In genomic region chr5:35729844-35730243, GRCm38 (mm10) we compare ENCODE assay signal across 9 mouse cellular contexts. TPM values are rescaled to one million over a fixed set of nuclear protein-coding genes. Genes with fewer than 3 reads are reported as not detected.
DNase-seq lines count a peak whose midpoint lies in the region; ATAC-seq and TF ChIP-seq lines count a peak whose summit lies in the region.
"Had no signal": no experiment of that assay in that cellular context is flagged by ENCODE, and none has a peak within 500 bp of the region (broad histone marks: within the 10 kb centered on the region; RNA-seq: fewer than 3 reads in every experiment).

No protein-coding gene starts in this region.

- no peaks in the 10 kb centered on the region for H3K27me3 ChIP-seq in cerebellum, adult 2 months (ENCODE audit: control insufficient read depth, insufficient read depth, low read length)
- no peaks in the 10 kb centered on the region for H3K27me3 ChIP-seq in limb, embryonic 15.5 days
- H3K27me3 ChIP-seq in forebrain, postnatal 0 days (ENCODE audit: insufficient read depth, low read length): no peaks in the 10 kb centered on the region

- no peak overlapping the region for H3K4me2 ChIP-seq in limb, embryonic 15.5 days
- no peak overlapping the region for H3K4me2 ChIP-seq in forebrain, postnatal 0 days (ENCODE audit: low read depth)

- H3K4me1 ChIP-seq in cerebellum, adult 2 months (ENCODE audit: control insufficient read depth, insufficient read depth, low read length): peaks cover 16% of the 10 kb centered on the region
- peaks cover 4% of the 10 kb centered on the region; the same call in 1 of the 2 replicates for H3K4me1 ChIP-seq in limb, embryonic 15.5 days
- no peaks in the 10 kb centered on the region for H3K4me1 ChIP-seq in forebrain, postnatal 0 days (ENCODE audit: insufficient read depth)

- no peaks in the 10 kb centered on the region for H3K36me3 ChIP-seq in limb, embryonic 15.5 days
- no peaks in the 10 kb centered on the region for H3K36me3 ChIP-seq in forebrain, postnatal 0 days (ENCODE audit: insufficient read depth)

- no peak overlapping the region for H3K9ac ChIP-seq in limb, embryonic 15.5 days
- H3K9ac ChIP-seq in forebrain, postnatal 0 days: no peak overlapping the region

- no peak for TF ChIP-seq POLR2A in cerebellum, adult 2 months (IDR thresholded peaks at IDR 0.05; ENCODE audit: borderline replicate concordance, insufficient read depth, low read length)

- intact Hi-C loops in heart, postnatal 10 days (cut with DNase I): no loop called here

- H3K27ac ChIP-seq in cerebellum, adult 2 months (ENCODE audit: insufficient read depth, low read length): no peak overlapping the region
- H3K27ac ChIP-seq in limb, embryonic 15.5 days: peak overlapping the region; percentile 67
- no peak overlapping the region for H3K27ac ChIP-seq in forebrain, postnatal 0 days (ENCODE audit: low read depth, low read length)

- H3K9me3 ChIP-seq in limb, embryonic 15.5 days: no peaks in the 10 kb centered on the region
- no peaks in the 10 kb centered on the region for H3K9me3 ChIP-seq in forebrain, postnatal 0 days (ENCODE audit: low read length)
- H3K9me3 ChIP-seq: megakaryocyte, embryonic 14.5 days had no signal

- 91% methylated on average over 3 of the region's 3 CpGs for WGBS in cerebellum, adult 2 months
- 84% methylated on average over 3 of the region's 3 CpGs for WGBS in limb, embryonic 15.5 days
- 69% methylated on average over 3 of the region's 3 CpGs for WGBS in forebrain, postnatal 0 days

- no peak overlapping the region for H3K4me3 ChIP-seq in cerebellum, adult 2 months (replicated peaks; ENCODE audit: insufficient read depth, low read depth, low read length)
- no peak overlapping the region for H3K4me3 ChIP-seq in limb, embryonic 15.5 days
- H3K4me3 ChIP-seq in forebrain, postnatal 0 days (ENCODE audit: low read depth, low read length): no peak overlapping the region

- TF ChIP-seq CTCF in cerebellum, adult 2 months (IDR thresholded peaks at IDR 0.05; ENCODE audit: borderline replicate concordance, insufficient read depth, low read depth, low read length): no peak
- TF ChIP-seq CTCF in forebrain, postnatal 0 days (IDR thresholded peaks at IDR 0.05; ENCODE audit: low read depth): no peak

- DNase-seq in cerebellum, adult 11-12 months: peak; percentile 31
- DNase-seq in cerebellum, adult 2 months: no peak
- DNase-seq in adrenal gland, postnatal 10 days: peak; percentile 63
- peak; percentile 63 to 73 for DNase-seq in heart, postnatal 10 days
- DNase-seq in spleen, postnatal 36 days (ENCODE audit: low spot score in 2 of 2): peak; percentile 49 to 64
- DNase-seq in testis, postnatal 10 days (ENCODE audit: low spot score): no peak
- DNase-seq in forebrain, postnatal 0 days: no peak

- ATAC-seq in limb, embryonic 15.5 days (ENCODE audit: insufficient number of reproducible peaks, low FRiP score, low TSS enrichment, low read depth): 0 out of 2 replicates have a peak, but pooled peaks have one; percentile 12
- ATAC-seq in forebrain, postnatal 0 days: no peak

RNA-seq across cellular contexts. Expression of gene Sh3tc1, which starts 9.9 kb away (rescaled TPM):
- polyA plus RNA-seq in cerebellum, adult 2 months (2012; rRNA removed): 1.2 and 1.7 TPM in 2 replicates
- total RNA-seq in adrenal gland, postnatal 10 days (2021): 10 to 100 TPM in 1 of 2 experiments, 1 to 10 TPM in 1; 9.5 to 17.6 TPM
- 10 to 100 TPM; 14.7 to 17.4 TPM for total RNA-seq in heart, postnatal 10 days (2021)
- polyA plus RNA-seq in limb, embryonic 15.5 days (2015; fragmentation: Nextera tagmentation; extraction: Ambion mirVana): 6.6 and 7.3 TPM in 2 replicates
- total RNA-seq in forebrain, postnatal 0 days (2014; rRNA removed): 1.8 and 2.8 TPM in 2 replicates
- 0.99 and 1.2 TPM in 2 replicates for polyA plus RNA-seq in forebrain, postnatal 0 days (2015; fragmentation: Nextera tagmentation; extraction: Ambion mirVana)

RNA-seq across cellular contexts. Expression of gene Ablim2, which starts 27.8 kb away (rescaled TPM):
- polyA plus RNA-seq in cerebellum, adult 2 months (2012; rRNA removed): 89.2 and 99.9 TPM in 2 replicates
- 1 to 10 TPM; 4.0 to 8.9 TPM for total RNA-seq in adrenal gland, postnatal 10 days (2021)
- 10 to 100 TPM in 1 of 2 experiments, 1 to 10 TPM in 1; 9.9 to 12.6 TPM for total RNA-seq in heart, postnatal 10 days (2021)
- 2.7 and 5.7 TPM in 2 replicates for polyA plus RNA-seq in limb, embryonic 15.5 days (2015; fragmentation: Nextera tagmentation; extraction: Ambion mirVana)
- 20.6 and 21.8 TPM in 2 replicates for total RNA-seq in forebrain, postnatal 0 days (2014; rRNA removed)
- 13.2 and 18.2 TPM in 2 replicates for polyA plus RNA-seq in forebrain, postnatal 0 days (2015; fragmentation: Nextera tagmentation; extraction: Ambion mirVana)

RNA-seq across cellular contexts. Expression of gene Htra3, which starts 50.3 kb away (rescaled TPM):
- polyA plus RNA-seq in cerebellum, adult 2 months (2012; rRNA removed): 7.1 and 9.5 TPM in 2 replicates
- total RNA-seq in adrenal gland, postnatal 10 days (2021): 10 to 100 TPM; 51.0 to 61.0 TPM
- total RNA-seq in heart, postnatal 10 days (2021): 10 to 100 TPM; 69.0 to 86.6 TPM
- 72.3 and 92.9 TPM in 2 replicates for polyA plus RNA-seq in limb, embryonic 15.5 days (2015; fragmentation: Nextera tagmentation; extraction: Ambion mirVana)
- total RNA-seq in forebrain, postnatal 0 days (2014; rRNA removed): 11.1 and 13.2 TPM in 2 replicates
- polyA plus RNA-seq in forebrain, postnatal 0 days (2015; fragmentation: Nextera tagmentation; extraction: Ambion mirVana): 16.4 and 16.9 TPM in 2 replicates

Comparison
In these comparisons a context has a peak if more than half of its experiments do, and no peak if none do; other contexts are left out.
1. DNase-seq: peak in cerebellum, adult 11-12 months (single experiment), adrenal gland, postnatal 10 days (single experiment), heart, postnatal 10 days (2 of 2) and spleen, postnatal 36 days (2 of 2); none in cerebellum, adult 2 months (0 of 2), testis, postnatal 10 days (single experiment) and forebrain, postnatal 0 days (single experiment).